Comparison of ENCODE assay signal across 11 mouse cellular contexts in the genomic region with DNA sequence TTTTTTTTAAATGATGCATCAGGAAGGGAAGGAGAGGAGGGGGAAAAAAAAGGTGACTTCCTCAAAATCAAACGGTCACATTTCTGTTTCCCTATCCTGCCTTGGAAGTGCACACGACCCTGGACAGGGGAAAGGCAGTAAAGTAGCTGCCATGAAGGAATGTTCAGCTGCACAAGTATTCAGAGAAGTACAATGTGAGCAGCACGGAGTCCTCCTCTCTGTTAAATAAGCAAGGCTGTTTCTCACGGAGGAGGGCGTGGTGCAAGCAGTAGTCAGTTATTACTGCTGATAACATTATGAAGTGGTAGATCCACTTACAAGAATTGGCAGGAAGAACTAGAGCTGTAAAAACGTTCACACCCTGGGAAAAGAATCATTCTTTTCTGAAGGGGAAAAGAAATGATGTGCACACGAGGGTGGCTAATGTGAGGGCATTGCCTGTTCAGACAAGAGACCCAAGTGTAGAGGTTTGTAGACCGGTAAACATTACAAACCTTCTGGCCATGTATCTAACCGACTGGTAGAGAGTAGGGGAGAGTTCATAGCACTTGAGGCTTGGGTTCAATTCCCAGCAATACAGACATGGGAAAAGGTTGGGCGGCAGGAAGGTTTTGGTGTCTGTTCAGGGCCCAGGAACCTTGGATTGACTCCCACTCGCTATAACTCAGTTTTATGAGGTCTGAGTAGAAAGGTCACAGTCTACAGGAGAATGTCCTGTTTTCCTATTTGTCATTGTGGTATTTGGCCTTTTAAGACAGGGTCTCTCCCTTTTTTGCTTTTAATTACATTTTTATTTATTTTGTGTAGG. TPM values are rescaled to one million over a fixed set of nuclear protein-coding genes. Genes with fewer than 3 reads are reported as not detected.
DNase-seq lines count a peak whose midpoint lies in the region; ATAC-seq lines count a peak whose summit lies in the region.
"Had no signal": no experiment of that assay in that cellular context is flagged by ENCODE, and none has a peak within 500 bp of the region (broad histone marks: within the 10 kb centered on the region; RNA-seq: fewer than 3 reads in every experiment).

No protein-coding gene starts in this region.

- no peak overlapping the region for H3K9ac ChIP-seq in heart, embryonic 16.5 days (ENCODE audit: low read length)
- H3K9ac ChIP-seq in heart, embryonic 12.5 days, result no peak overlapping the region
- H3K9ac ChIP-seq: heart, embryonic 13.5 days had no signal

- H3K4me2 ChIP-seq in heart, embryonic 16.5 days (ENCODE audit: low read depth, low read length), result no peak overlapping the region
- H3K4me2 ChIP-seq in heart, embryonic 12.5 days, result no peak overlapping the region
- H3K4me2 ChIP-seq: heart, embryonic 13.5 days had no signal

- H3K27ac ChIP-seq in heart, embryonic 16.5 days (ENCODE audit: low read length), result peak overlapping the region; percentile 46
- no peak overlapping the region for H3K27ac ChIP-seq in heart, embryonic 12.5 days (ENCODE audit: poor library complexity, severe bottlenecking)
- H3K27ac ChIP-seq: heart, embryonic 13.5 days had no signal

- H3K27me3 ChIP-seq in heart, embryonic 16.5 days (ENCODE audit: control insufficient read depth, insufficient read depth, low read length), result no peaks in the 10 kb centered on the region
- H3K27me3 ChIP-seq in heart, embryonic 12.5 days (replicated peaks), result no peaks in the 10 kb centered on the region
- H3K27me3 ChIP-seq: heart, embryonic 13.5 days had no signal

- no peak overlapping the region for H3K4me3 ChIP-seq in heart, embryonic 16.5 days (ENCODE audit: low read length)
- no peak overlapping the region for H3K4me3 ChIP-seq in heart, embryonic 12.5 days
- H3K4me3 ChIP-seq: heart, embryonic 13.5 days had no signal

- no peaks in the 10 kb centered on the region for H3K9me3 ChIP-seq in heart, embryonic 16.5 days (replicated peaks; ENCODE audit: control insufficient read depth, low read length)
- H3K9me3 ChIP-seq in heart, embryonic 12.5 days (replicated peaks), result no peaks in the 10 kb centered on the region
- H3K9me3 ChIP-seq: heart, embryonic 13.5 days had no signal

- 42% methylated on average over 11 of the region's 11 CpGs for WGBS in heart, embryonic 16.5 days
- WGBS in heart, embryonic 12.5 days, result 54% methylated on average over 11 of the region's 11 CpGs

- H3K4me1 ChIP-seq in heart, embryonic 16.5 days (ENCODE audit: control insufficient read depth, insufficient read depth, low read length), result peaks cover 5% of the 10 kb centered on the region; the same call in 1 of the 2 replicates
- H3K4me1 ChIP-seq in heart, embryonic 12.5 days (replicated peaks), result peaks cover 12% of the 10 kb centered on the region; the same call in 1 of the 2 replicates

- intact Hi-C loops in left cerebral cortex, postnatal 36 days (cut with DNase I), result no loop called here

- DNase-seq in MEL-GATA-1-ER (ENCODE audit: extremely low read depth, low read depth), result peak; percentile 71
- DNase-seq in kidney, postnatal 4 days, result peak; percentile 32 to 55
- peak; percentile 80 for DNase-seq in lung, postnatal 36 days
- DNase-seq in right cerebral cortex, postnatal 10 days (ENCODE audit: low spot score in 2 of 2), result no peak
- DNase-seq in yolk sac, embryonic 10.5 days (ENCODE audit: low spot score), result no peak
- DNase-seq in left cerebral cortex, postnatal 36 days (ENCODE audit: low spot score in 2 of 2), result no peak
- DNase-seq: cerebellum, postnatal 14 days had no signal

- ATAC-seq in heart, embryonic 16.5 days (replicated peaks; ENCODE audit: extremely low read depth, insufficient read depth, low FRiP score), result peak; percentile 56; the same call in 1 of the 2 replicates
- no peak for ATAC-seq in heart, embryonic 12.5 days (ENCODE audit: insufficient number of reproducible peaks, low FRiP score)
- ATAC-seq: forebrain, embryonic 14.5 days had no signal

- H3K36me3 ChIP-seq in heart, embryonic 16.5 days (ENCODE audit: control insufficient read depth, insufficient read depth), result no peaks in the 10 kb centered on the region
- H3K36me3 ChIP-seq in heart, embryonic 12.5 days, result no peaks in the 10 kb centered on the region
- H3K36me3 ChIP-seq: heart, embryonic 13.5 days had no signal

RNA-seq across cellular contexts. Expression of a gene that starts 1.7 kb away (rescaled TPM):
- polyA plus RNA-seq in heart, embryonic 16.5 days (2015; fragmentation: Nextera tagmentation; extraction: Ambion mirVana), result 49.0 and 51.6 TPM in 2 replicates
- polyA plus RNA-seq in heart, embryonic 12.5 days (2016; fragmentation: Nextera tagmentation; extraction: Ambion mirVana), result 41.3 and 42.0 TPM in 2 replicates
- 10 to 100 TPM; 18.5 to 26.9 TPM for total RNA-seq in left cerebral cortex, postnatal 36 days (2021)

RNA-seq across cellular contexts. Expression of a gene that starts 36.6 kb away (rescaled TPM):
- polyA plus RNA-seq in heart, embryonic 16.5 days (2015; fragmentation: Nextera tagmentation; extraction: Ambion mirVana), result 1.4 and 2.0 TPM in 2 replicates
- 2.0 and 2.4 TPM in 2 replicates for polyA plus RNA-seq in heart, embryonic 12.5 days (2016; fragmentation: Nextera tagmentation; extraction: Ambion mirVana)
- 10 to 100 TPM; 13.4 to 15.2 TPM for total RNA-seq in left cerebral cortex, postnatal 36 days (2021)

Comparison
In these comparisons a context has a peak if more than half of its experiments do, and no peak if none do; other contexts are left out.
1. DNase-seq: peak in MEL-GATA-1-ER (single experiment), kidney, postnatal 4 days (2 of 2) and lung, postnatal 36 days (single experiment); none in right cerebral cortex, postnatal 10 days (0 of 2), yolk sac, embryonic 10.5 days (single experiment) and left cerebral cortex, postnatal 36 days (0 of 2).